Mouse (Mus musculus) lung, postnatal 0 days (tissue): Measurements from ENCODE around the gene Skil.

Experiments
- CTCF ChIP-seq: IDR thresholded peaks from 2 replicates; pipeline ENCODE4 v1.5.1; 2016; ENCODE audit warnings: antibody characterized with exemption, mild to moderate bottlenecking
- EP300 ChIP-seq: IDR thresholded peaks from 2 replicates; pipeline ENCODE4 v1.6.1; 2016; ENCODE audit warnings: antibody characterized with exemption, mild to moderate bottlenecking, control low read depth

DNA sequence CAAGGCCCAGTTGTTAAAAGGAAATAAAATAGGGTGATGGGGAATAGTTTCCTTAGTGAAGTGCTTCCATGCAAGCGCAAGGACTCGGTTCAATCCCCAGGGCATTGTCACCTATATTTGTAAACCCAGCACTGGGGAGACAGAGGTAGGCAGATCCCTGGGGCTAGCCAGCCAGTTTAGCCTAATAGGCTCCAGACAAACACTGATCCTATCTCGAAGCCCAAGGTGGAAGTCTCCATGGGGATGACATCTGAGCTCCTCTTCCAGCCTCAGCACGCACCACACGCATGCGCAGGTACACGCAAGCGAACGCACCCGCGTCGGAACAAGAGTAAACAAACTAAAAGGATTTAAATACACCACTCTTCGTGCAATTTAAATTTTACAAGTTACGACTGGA, 23.1 kb upstream of the Skil start:
- TF ChIP-seq CTCF (no peak), EP300 (no peak)
